Mouse (Mus musculus): Measurements from ENCODE around the gene Kirrel3.
A peak's percentile ranks its signal among the peaks of the same experiment; 100 is the strongest.

The Kirrel3 gene

GRCm38 (mm10) chr9:34507164-34507563, 21.5 kb downstream of the Kirrel3 start:
- DNase-seq (ENCODE audit: low spot score in 2 of 2), result no peak

DNA sequence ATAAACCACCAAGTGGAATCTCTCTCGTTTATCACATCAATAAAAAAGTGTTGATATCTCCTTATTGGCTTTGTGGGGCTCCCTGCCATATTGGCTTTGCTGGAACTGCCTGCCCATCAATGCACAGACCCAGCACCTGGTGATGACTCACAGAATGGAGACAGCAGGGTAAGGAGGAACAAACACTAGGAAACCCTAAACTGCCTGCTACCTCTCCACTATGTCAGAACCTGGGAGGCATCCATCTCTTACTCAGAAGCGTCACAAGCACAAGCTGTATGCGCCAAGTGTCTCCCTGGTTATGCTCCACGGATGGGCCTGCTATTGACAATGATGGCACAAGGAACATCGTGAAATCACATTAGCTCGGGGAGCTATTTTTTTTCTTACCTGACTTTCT, 33.2 kb downstream of the Kirrel3 start:
- no peak for DNase-seq (ENCODE audit: low spot score in 2 of 2)

DNA sequence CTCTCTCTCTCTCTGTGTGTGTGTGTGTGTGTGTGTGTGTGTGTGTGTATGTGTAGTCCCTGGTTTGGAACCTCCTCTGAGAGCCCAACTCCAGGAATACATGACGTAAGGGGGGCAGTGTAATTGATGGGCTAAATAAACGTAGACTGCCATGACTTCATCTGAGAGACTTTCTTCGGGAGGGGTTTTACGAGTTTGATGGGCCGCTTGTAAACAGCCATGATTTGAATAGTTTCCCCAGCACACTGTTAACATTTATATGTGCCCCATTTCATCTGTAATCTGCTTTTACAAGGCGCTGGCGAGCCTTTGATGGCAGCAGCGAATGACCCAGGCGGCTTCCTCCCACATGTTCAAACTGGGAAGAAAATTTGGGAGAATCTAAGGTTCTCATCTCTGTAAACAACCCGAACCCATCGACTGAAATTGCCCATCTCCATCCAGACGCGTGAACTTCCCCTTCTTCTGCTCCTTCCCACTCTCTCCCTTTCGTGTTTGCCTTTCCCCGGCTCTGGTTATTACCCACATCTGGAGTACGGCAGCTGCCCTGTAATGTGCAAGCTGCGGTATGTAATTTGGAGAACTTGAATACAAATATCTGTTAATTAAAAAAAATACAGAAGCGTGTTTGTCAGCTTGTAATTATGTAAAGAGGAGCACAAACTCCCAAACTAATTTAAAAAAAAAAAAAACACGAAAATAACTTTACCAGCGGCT, 34.7 kb downstream of the Kirrel3 start:
- DNase-seq (ENCODE audit: low spot score in 2 of 2), result no peak

DNA sequence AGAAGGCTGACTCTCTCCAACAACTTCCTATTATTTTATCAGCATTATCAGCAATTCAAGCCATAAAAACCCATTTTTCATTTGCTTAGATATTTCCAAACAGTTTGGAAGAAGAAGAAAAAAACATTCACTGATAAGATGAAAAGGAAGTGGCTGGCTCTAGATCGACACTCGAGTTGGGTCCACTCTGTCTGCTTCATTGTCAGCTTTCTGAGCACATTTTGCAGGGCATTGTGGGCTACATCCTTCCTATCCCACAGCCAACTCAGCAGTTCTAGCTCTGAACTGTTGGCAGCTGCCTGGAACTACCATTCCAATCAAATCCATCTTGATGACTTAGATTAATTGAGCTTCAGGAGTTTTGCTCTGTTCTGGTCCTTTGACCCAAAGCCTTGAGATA, 40.0 kb downstream of the Kirrel3 start:
- DNase-seq (ENCODE audit: low spot score in 2 of 2), result no peak

DNA sequence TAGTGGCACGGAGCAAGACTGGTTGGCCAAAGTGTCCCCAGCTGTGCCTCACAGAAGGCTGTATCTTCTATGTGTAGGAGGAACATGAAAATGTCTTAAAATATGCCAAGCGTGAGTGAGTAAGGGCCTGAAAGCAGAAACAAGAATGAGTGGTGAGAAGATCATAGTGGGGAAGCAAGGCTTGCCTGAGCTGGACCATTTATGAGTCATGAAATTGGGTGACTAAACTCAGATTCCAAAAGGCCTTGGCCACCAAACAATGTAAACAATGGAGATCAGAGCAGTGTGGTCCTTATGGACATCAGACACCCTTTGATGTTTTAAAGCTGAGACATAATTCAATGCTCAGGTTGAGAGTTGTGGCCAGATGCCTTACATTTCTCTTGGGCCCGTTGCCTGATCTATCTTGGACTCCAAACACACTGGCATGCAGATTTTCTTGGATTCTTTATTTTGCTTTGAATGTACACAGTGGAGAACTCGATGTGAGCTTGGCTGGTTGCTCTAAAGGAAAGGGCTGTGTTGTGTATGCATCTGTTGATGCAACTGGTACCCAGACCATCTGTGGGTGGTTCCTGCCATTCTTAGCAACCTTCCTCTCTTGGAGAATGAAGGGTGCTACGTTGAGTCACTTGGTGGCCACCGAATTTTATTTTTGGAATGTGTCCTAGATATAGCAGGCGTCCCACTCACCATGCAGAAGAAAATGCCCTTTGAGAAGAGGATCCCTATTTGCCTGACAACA, 53.1 kb downstream of the Kirrel3 start:
- peak; percentile 42 to 57 for DNase-seq (ENCODE audit: low spot score in 2 of 2)

GRCm38 (mm10) chr9:34541908-34542307, 56.2 kb downstream of the Kirrel3 start:
- DNase-seq (ENCODE audit: low spot score in 2 of 2), result peak in 1 of 2 experiments; percentile 13

DNA sequence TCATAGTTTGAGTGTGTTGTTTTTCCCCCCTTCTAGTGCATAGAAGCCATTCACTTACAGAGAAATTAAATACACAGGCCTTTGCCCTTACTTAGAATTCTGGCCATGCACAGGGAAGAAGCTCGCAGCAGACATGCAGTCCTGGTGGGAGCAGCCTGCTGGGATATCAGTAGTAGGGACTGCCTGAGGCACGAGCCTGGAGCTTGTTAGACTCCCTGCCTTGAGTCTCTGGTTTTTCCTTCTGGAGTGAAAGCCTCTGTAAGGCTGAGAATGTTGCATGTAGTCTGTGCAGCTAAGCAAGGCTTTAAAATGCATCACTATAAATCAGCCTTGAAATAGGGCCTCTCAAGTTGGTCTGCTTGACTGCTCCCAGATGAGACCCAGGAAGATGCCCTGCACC, 70.0 kb downstream of the Kirrel3 start:
- no peak for DNase-seq (ENCODE audit: low spot score in 2 of 2)

DNA sequence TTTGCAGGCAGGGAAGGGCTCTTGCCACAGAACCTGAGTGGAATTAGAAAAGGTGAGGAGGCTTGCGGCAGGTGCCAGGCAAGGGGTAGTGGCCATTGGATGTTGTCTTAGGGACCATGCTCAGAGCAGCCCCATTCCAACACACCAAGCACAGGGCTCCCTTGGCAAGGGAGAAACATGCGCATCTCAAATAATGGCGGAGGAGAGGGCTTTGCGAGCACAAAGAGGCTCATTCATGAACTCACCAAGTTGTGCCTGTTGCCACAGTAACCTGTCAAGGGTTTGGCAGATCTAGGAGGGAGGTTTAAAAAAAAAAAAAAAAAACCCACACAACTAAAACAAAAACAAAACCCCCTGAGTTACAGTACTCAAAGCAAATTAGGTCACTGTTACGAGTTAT, 72.2 kb downstream of the Kirrel3 start:
- peak in 1 of 2 experiments; percentile 34 for DNase-seq (ENCODE audit: low spot score in 2 of 2)

DNA sequence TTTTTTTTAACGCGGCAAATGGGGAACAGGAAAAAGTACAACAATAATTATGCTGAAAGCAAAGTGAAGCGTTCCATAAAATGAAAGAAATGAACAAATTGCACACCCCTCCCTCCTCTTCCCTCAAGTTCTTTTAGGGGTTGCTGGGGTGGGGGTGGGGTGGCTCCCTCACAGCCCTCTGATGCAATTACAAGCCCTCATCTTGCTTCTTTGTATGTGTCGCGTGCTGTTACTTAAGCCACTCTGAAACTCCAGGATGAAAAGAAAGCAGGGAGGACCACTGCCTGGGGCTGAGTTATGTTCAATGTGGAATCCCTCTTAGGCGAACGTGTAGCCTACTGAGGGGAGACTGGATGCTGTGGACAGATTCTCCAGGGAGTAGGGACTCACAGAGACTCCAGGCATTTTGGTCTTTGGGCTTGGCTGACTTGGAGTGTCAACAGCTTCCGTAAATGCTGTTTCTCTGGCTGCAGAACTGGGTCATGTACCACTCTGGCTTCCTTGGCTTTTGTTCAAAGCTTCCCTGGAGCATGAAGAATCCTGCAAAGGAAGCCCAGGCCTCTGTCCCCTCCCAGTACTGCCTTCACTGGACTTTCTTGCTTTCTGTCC, 72.7 kb downstream of the Kirrel3 start:
- peak in 1 of 2 experiments; percentile 28 for DNase-seq (ENCODE audit: low spot score in 2 of 2)

DNA sequence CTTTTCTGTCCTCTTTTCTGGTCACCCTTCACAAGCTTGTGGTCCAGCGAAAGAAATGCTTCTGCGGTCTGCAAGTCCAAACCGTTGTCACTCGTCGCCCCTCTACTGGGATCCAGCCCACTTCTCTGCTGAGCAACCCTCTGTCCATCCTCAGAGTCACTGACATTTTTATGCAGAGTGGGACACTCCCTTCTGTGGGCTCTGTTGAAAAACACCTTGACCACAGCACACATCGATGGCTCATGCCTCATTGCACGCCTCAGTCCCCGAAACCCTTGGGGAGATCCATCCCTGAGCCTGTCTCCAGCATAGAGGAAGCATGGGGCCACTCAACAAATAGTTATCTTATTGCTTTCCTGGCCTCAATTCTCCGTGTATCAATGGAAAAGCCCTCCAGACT, 73.4 kb downstream of the Kirrel3 start:
- no peak for DNase-seq (ENCODE audit: low spot score in 2 of 2)

DNA sequence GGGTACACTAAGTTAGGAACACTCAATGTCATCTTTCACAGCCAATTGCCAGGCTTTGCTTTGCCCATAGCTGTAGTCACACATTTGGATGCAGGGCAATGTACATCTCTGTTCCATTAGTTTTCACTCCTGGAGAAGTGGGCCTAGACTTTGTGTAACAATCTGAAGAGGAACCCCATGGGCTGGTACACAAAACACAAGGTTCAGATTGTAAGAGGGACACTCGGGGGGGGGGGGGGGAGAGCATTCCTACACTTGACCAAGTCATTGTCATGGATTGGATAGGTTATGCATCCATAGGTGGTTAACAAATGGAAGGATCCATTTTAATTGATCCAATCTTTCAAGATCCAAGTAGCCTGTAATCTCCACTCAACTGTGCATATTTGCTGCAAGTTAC, 75.6 kb downstream of the Kirrel3 start:
- no peak for DNase-seq (ENCODE audit: low spot score in 2 of 2)

DNA sequence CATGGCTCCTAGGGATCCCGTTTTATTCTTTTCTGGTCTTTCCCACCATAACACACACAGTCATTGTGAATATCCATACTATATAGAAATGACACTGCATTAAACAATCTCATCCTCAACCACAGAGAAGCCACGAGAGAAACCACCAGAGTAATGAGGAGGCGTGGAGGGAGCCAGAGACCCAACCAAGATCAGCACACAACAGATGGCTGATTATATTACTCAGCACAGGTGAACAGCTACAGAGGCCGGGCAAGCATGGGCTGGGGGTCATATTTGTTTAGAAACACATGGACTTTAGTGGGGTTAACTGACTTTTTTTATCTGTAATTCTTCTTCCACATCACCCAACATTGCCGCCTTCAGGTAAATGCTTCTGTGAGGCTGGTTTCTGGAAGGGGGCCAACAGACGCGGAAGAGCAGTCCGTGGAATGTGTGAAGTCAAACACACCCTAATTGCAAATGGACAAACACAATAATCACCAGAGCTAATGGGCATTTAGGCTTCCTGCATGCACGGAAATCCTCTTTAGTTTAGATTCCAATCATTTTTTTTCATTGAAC, 76.8 kb downstream of the Kirrel3 start:
- no peak for DNase-seq (ENCODE audit: low spot score in 2 of 2)

GRCm38 (mm10) chr9:34573906-34574305, 88.2 kb downstream of the Kirrel3 start:
- DNase-seq (ENCODE audit: low spot score in 2 of 2), result no peak

DNA sequence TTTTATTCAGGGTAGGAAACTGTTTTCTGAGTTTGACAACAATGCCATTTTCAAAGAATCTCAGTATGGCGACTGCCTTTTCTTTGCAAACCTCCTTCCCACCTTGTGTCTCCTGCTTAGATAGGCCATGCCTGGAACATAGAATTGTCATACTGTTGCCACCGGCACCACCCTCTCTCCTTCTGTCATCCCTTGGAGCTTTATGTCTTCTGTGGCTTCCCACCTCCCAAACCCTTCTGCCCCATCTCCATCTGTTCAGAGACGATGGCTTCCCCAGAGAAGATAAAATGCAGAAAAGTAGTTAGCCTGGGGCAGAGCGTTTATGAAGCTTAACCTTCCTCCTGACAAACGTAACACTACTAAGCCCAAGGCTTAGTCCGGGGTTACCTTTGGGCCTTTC, 88.9 kb downstream of the Kirrel3 start:
- no peak for DNase-seq (ENCODE audit: low spot score in 2 of 2)

DNA sequence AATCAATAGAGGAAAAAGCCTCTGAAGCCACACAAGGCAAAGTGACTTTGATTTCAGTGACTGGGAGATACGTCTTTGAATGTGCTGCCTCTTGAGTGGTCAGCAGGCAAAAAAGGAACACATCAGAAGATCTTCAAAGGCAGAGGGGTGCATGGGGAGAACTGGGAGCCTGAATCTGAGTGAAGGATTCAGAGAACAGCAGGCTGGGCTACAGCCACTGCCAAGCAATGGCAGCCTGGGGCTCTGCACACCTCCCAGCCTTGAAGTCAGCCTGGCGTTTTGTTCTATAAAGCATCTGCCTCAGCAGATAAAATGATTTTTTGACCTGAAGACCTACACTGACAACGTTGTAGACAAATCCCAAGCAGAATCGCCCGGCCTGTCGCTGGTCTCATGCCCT, 93.5 kb downstream of the Kirrel3 start:
- DNase-seq (ENCODE audit: low spot score in 2 of 2), result no peak

DNA sequence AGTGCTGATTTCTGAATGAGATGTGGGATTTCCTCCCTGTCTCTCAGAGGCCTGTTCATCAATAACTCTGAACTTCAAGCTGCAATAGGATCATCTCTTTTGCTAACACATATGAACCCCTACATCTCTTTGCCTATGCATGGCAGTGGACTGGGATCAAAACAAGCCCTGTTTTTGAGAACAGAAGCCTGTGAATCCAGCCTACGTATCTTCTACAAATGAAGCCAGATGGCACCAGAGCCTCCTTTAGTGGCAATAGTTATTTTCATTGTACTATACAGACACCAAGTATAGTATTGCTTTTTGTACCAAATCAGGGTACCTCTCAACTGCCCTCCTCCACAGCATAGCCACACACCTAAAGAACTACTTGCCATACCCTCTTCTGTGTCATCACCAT, 94.4 kb downstream of the Kirrel3 start:
- DNase-seq (ENCODE audit: low spot score in 2 of 2), result no peak

DNA sequence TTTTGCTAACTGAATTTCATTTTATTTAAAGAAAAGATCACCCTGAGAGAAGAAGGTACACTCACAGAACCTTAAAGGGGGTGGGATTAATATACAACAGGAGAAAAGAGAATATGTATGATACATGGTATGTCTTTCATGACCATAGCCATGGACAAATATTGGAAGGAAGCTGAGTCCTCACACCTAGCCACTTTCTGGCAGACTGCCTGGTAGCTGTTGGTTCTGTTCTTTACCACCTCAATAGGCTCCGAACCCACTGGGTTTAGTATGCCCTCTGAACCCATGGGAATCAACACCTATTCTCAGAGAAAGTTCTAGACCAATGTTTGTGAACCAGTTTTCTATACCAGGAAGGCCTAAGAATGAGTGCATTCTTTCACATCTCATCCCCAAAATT, 96.8 kb downstream of the Kirrel3 start:
- DNase-seq (ENCODE audit: low spot score in 2 of 2), result no peak

DNA sequence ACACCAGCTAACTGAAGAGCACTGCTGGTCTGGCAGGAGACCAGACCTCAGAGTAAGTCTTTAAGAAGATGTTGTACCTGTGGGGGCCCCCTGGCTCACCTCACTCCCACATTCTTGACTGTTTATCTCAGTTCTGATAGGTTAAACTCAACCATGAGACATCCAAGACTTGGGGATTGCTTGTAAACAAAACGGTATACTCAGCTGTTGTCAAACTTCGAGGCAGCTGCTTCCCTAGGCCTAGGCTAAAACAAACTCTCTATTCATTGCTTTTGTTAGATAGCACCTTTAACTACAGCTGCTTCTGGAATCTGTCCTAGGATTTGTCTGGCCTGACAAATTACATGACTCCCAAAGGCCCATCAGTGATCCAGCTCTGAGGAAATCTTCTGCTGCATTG, 99.8 kb downstream of the Kirrel3 start:
- DNase-seq (ENCODE audit: low spot score in 2 of 2), result no peak

- DNase-seq (ENCODE audit: low spot score in 2 of 2), result no peak
Observed at GRCm38 (mm10) chr9:34586080-34586479, 100.4 kb downstream of the Kirrel3 start.

GRCm38 (mm10) chr9:34589799-34590198, 104.1 kb downstream of the Kirrel3 start:
- DNase-seq (ENCODE audit: low spot score in 2 of 2), result no peak

DNA sequence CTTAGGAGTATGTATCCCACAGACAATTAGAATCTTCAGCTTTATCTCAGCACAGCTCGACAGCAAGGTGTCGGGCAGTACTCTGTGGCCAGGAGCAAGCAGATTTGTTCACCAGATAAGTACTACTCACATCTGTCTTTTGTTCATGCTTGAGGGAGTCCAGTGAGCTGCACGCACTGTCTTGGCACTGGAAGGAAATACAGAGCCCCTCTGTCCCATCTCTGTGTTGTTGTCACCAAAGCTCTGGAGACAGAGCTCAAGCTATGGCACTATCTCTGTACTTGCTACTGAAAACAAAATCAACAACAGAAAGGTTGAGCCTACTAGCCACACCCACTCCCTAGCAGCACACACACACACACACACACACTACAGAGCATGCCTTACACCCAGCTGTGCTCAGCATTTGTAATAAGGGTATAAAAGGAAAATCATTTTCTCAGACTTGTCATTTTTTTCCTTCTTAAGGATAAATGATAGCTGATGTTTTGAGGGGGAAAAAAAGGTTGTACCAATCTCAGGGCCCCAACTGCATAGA, 106.4 kb downstream of the Kirrel3 start:
- DNase-seq (ENCODE audit: low spot score in 2 of 2), result no peak

DNA sequence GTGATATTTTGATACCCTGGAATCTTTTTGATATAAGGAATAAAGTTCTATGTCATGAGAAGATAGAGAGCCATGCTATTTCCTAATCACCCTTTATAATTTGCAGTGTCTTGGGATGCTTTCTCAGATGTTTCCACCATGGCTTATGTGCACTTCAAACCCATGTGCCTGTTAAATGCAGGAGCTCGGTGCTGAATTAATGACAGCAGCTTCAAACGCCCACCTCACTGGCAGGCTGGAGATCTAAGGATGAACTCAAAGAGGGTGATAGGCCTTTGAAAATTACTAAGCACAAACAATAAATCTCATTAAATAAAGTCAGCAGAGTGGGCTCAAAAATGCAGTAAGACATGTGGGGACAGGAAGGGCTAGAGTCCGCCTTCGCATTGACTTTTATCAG, 108.2 kb downstream of the Kirrel3 start:
- no peak for DNase-seq (ENCODE audit: low spot score in 2 of 2)

Data from frontal cortex, postnatal 14 days (tissue).